Mouse (Mus musculus): Measurements from ENCODE around the gene Ankdd1a. TPM values are rescaled to one million over a fixed set of nuclear protein-coding genes. Genes with fewer than 3 reads are reported as not detected.

The Ankdd1a gene
- total and polyA plus RNA-seq, 3 experiments: 0.06 TPM; not detected in 2

GRCm38 (mm10) chr9:65458975-65459374 lies 61.0 kb downstream of the Ankdd1a start:
- Histone ChIP-seq H3K4me1 (ENCODE audit: control insufficient read depth in 1 of 2, insufficient read depth in 2 of 2, low read length in 2 of 2) (peaks cover 0 to 9% of the 10 kb centered on the region in 2 experiments; a peak in 2 of 4 replicates), H3K36me3 (ENCODE audit: control insufficient read depth in 1 of 2, insufficient read depth in 2 of 2, low read length in 2 of 2) (peaks cover 0 to 8% of the 10 kb centered on the region in 2 experiments; a peak in 2 of 4 replicates), H3K79me2 (ENCODE audit: control insufficient read depth, insufficient read depth, low read length, poor library complexity) (peaks cover 1% of the 10 kb centered on the region; the same call in 1 of the 2 replicates), H3K9me3 (replicated peaks; ENCODE audit: insufficient read depth, low read length) (no peaks in the 10 kb centered on the region), H3K27ac (ENCODE audit: control insufficient read depth, low read depth, low read length) (no peak overlapping the region), H3K27me3 (ENCODE audit: control insufficient read depth in 1 of 2, insufficient read depth in 2 of 2, low read length in 2 of 2) (no peaks in the 10 kb centered on the region), H3K9ac (ENCODE audit: control insufficient read depth, low read depth, low read length, poor library complexity, severe bottlenecking) (no peak overlapping the region), H3K4me3 (ENCODE audit: control insufficient read depth in 1 of 2, insufficient read depth in 1 of 2, low read depth in 2 of 2, low read length in 2 of 2) (no peak overlapping the region)
- no peak for TF ChIP-seq TBP (IDR thresholded peaks at IDR 0.05; ENCODE audit: low read depth, low read length)
- no peak for TF ChIP-seq POLR2AphosphoS2 (IDR thresholded peaks at IDR 0.05; ENCODE audit: low read length)
- TF ChIP-seq TAL1 (IDR thresholded peaks at IDR 0.05; ENCODE audit: low read length): no peak
- TF ChIP-seq MYC (IDR thresholded peaks at IDR 0.05; ENCODE audit: low read depth, low read length): no peak
- TF ChIP-seq RCOR1 (IDR thresholded peaks at IDR 0.05; ENCODE audit: low read depth, low read length): no peak
- TF ChIP-seq HCFC1 (IDR thresholded peaks at IDR 0.05; ENCODE audit: low read depth, low read length): no peak
- no peak for TF ChIP-seq MXI1 (IDR thresholded peaks at IDR 0.05; ENCODE audit: low read depth, low read length)
- no peak for TF ChIP-seq MAX (IDR thresholded peaks at IDR 0.05; ENCODE audit: low read length)
- no peak for TF ChIP-seq MAZ (IDR thresholded peaks at IDR 0.05; ENCODE audit: low read depth, low read length)
- no peak for TF ChIP-seq CTCF (IDR thresholded peaks at IDR 0.05 in 2 of 3, conservative IDR thresholded peaks at IDR 0.05 in 1 of 3; ENCODE audit: control insufficient read depth in 1 of 3, insufficient read depth in 1 of 3, low read depth in 2 of 3, low read length in 3 of 3, poor library complexity in 1 of 3, severe bottlenecking in 1 of 3)
- TF ChIP-seq TCF12 (IDR thresholded peaks at IDR 0.05; ENCODE audit: low read depth, low read length): no peak
- no peak for TF ChIP-seq POLR2AphosphoS5 (IDR thresholded peaks at IDR 0.05; ENCODE audit: borderline replicate concordance, low read depth, low read length)
- no peak for TF ChIP-seq ZMIZ1 (IDR thresholded peaks at IDR 0.05; ENCODE audit: low read depth, low read length)
- no peak for TF ChIP-seq MAFK (IDR thresholded peaks at IDR 0.05; ENCODE audit: borderline replicate concordance, low read depth, low read length)
- no peak for TF ChIP-seq RAD21 (IDR thresholded peaks at IDR 0.05; ENCODE audit: low read depth, low read length)
- no peak for TF ChIP-seq UBTF (IDR thresholded peaks at IDR 0.05; ENCODE audit: borderline replicate concordance, insufficient read depth, low read depth, low read length)
- no peak for TF ChIP-seq ELF1 (IDR thresholded peaks at IDR 0.05; ENCODE audit: low read depth, low read length)
- no peak for TF ChIP-seq JUND (IDR thresholded peaks at IDR 0.05; ENCODE audit: low read depth, low read length)
- no peak for TF ChIP-seq MEF2A (IDR thresholded peaks at IDR 0.05; ENCODE audit: extremely low read depth, insufficient replicate concordance, low read depth, low read length, poor library complexity, severe bottlenecking)
- TF ChIP-seq MYB (IDR thresholded peaks at IDR 0.05; ENCODE audit: low read depth, low read length): no peak
- no peak for DNase-seq (ENCODE audit: low read depth, low spot score)

GRCm38 (mm10) chr9:65447951-65448350 lies 72.0 kb downstream of the Ankdd1a start:
- no peak for TF ChIP-seq SMC3 (IDR thresholded peaks at IDR 0.05; ENCODE audit: low read depth, low read length)
- no peak for TF ChIP-seq HCFC1 (IDR thresholded peaks at IDR 0.05; ENCODE audit: low read depth, low read length)
- no peak for TF ChIP-seq MAFK (IDR thresholded peaks at IDR 0.05; ENCODE audit: borderline replicate concordance, low read depth, low read length)
- TF ChIP-seq SIN3A (IDR thresholded peaks at IDR 0.05; ENCODE audit: low read length): no peak
- TF ChIP-seq CHD2 (IDR thresholded peaks at IDR 0.05; ENCODE audit: low read length): no peak
- no peak for TF ChIP-seq ZC3H11A (IDR thresholded peaks at IDR 0.05; ENCODE audit: low read depth, low read length)
- no peak for TF ChIP-seq USF1 (IDR thresholded peaks at IDR 0.05; ENCODE audit: low read depth, low read length)
- Histone ChIP-seq H3K27ac (ENCODE audit: control insufficient read depth, low read depth, low read length) (no peak overlapping the region), H3K36me3 (ENCODE audit: control insufficient read depth in 1 of 2, insufficient read depth in 2 of 2, low read length in 2 of 2) (peaks cover 0 to 2% of the 10 kb centered on the region in 2 experiments; a peak in 2 of 4 replicates), H3K79me2 (ENCODE audit: control insufficient read depth, insufficient read depth, low read length, poor library complexity) (no peaks in the 10 kb centered on the region), H3K27me3 (ENCODE audit: control insufficient read depth in 1 of 2, insufficient read depth in 2 of 2, low read length in 2 of 2) (no peaks in the 10 kb centered on the region), H3K9ac (ENCODE audit: control insufficient read depth, low read depth, low read length, poor library complexity, severe bottlenecking) (no peak overlapping the region), H3K4me1 (ENCODE audit: control insufficient read depth in 1 of 2, insufficient read depth in 2 of 2, low read length in 2 of 2) (no peaks in the 10 kb centered on the region), H3K9me3 (replicated peaks; ENCODE audit: insufficient read depth, low read length) (no peaks in the 10 kb centered on the region), H3K4me3 (ENCODE audit: control insufficient read depth in 1 of 2, insufficient read depth in 1 of 2, low read depth in 2 of 2, low read length in 2 of 2) (no peak overlapping the region)
- DNase-seq (ENCODE audit: low read depth, low spot score): no peak

Data from MEL (cell line).